Mouse (Mus musculus) effector memory CD4-positive, alpha-beta T cell, adult 5 months (primary cell): ENCODE measurements around the gene Olfr1212. TPM values are rescaled to one million over a fixed set of nuclear protein-coding genes. Genes with fewer than 3 reads are reported as not detected.

Experiments
- polyA plus RNA-seq: library from polyadenylated mRNA; unstranded; fragments of 100-300 nt; shearing (Covaris generic); gene quantifications from one replicate; pipeline ENCODE4 v1.2.1, GENCODE M21; 2017

Olfr1212 gene
- not detected for polyA plus RNA-seq

DNA sequence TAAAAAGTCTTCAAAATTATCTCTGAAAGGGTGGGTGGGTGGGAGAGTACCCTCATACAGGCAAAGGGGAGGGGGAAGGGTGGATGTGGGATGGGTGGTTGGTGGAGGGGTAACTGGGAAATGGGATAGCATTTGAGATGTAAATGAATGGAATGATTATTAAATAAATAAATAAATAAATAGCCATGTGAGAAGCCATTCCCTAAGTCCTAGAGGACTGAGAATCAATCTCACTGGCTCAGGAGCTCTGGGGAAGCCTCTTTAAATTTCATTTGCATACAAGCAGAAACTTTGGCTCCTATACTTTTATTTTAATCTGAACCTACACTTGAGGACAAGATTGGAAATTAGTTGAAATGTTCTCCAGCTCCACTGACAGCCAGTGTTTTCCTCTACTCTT lies at the start of gene Olfr1212:
Gene Olfr1212, plus strand, starts transcription at position 301 of the 400 bp plus-strand sequence.

DNA sequence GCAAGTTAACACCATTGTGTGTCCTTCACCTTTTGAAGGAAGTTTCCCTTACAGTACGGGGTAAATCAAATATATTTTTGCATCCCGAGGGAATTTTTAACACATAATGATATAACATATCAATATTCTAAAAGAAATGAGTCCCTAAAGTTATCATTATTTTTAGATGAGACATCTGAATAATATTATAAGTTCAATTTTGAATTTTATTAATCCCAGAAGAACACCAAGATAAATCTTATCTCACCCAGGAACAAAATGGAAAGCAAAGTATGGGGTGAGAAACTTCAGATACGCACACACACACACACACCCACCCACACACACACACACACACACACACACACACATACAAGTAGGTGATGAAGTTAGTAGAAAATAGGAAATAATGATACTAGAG lies 38.7 kb upstream of the Olfr1212 start, which contains the start of gene Olfr1209:
Gene Olfr1209, minus strand, starts transcription at position 101 of the 400 bp plus-strand sequence.

DNA sequence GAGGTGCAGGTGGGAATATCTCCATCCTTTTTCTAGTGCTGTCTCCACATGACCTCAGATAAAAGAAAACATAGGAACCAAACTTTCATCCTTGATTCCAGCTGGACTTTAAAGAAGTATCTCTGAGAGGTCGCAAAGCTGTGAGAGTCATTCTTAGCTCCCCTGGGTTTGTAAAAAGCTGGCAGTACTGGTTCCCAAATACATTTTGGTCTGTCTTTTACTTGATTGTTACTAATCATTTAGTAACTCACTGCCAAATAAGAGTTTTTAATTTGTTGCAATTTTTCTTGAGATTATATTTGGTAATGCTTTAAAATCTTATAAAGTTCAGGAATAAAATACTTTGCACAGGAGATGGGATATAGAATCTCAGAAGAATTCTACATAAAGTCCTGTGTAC lies 15.8 kb upstream of the Olfr1212 start, which contains the start of gene Olfr1211:
Gene Olfr1211, minus strand, starts transcription at position 101 of the 400 bp plus-strand sequence.

DNA sequence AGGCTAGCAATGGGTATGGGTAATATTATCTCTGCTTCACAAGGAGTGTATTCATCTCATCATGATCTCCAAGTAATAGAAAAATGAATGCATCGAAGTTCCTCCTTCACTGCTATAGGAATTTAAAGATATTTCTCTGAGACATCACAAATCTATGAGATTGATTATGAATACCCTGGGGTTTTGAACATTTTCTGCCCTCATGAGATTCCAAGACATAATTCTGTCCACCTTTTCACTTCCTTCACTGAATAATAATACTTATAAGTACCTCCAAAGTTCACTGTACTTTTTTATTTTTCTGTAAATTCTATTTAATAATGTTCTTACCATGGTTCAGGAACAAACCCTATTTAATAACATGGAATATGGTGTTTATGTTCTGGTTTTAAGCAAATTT lies 26.4 kb downstream of the Olfr1212 start, which contains the start of gene Gm13762:
Gene Gm13762, minus strand, starts transcription at position 101 of the 400 bp plus-strand sequence.

DNA sequence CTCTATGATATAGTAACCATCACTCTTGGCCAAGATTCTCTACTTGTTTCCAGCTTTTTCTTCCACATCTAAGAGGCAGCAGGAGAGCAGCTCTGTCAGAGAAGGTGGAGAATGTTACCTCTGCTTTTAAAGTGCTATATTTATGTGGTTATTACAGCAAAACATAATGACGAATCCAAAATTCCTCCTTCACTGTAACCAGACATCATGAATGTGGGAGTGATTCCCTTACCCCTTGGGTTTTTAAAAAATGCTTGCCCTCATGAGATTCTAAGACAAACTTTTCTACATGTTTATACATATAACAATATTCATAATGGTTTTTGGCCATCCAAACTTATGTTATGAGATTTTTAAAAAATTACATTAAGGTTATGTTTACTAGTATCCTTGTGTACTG lies 38.8 kb downstream of the Olfr1212 start, which contains the start of gene Olfr1214:
Gene Olfr1214, minus strand, starts transcription at position 101 of the 400 bp plus-strand sequence.

DNA sequence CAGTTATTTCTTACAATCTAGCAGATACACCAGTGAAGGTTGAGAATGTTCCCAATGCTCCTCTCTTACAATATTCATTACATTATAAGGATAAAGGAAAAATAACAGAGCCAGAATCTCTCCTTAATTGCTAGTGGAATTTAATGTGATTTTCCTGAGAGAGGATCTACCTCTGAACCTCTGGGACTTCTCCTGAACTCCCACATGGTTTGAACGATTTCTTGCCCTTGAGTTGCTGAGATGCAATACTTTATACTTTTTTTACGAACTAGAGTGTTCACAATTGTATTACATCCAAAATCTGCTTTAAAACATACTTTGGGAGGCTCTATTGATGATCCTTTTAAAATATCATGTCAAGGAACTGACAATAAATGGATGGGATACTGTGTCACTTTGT lies 53.1 kb downstream of the Olfr1212 start, which contains the start of gene Olfr1215:
Gene Olfr1215, minus strand, starts transcription at position 101 of the 400 bp plus-strand sequence.

Other genes with a start within 250 kb of the Olfr1212 start
- gene Olfr1196, start 249.4 kb upstream of the Olfr1212 start, polyA plus RNA-seq, result not detected
- gene Olfr1197, start 221.6 kb upstream of the Olfr1212 start, polyA plus RNA-seq, result not detected
- gene Olfr1198, start 202.6 kb upstream of the Olfr1212 start, polyA plus RNA-seq, result not detected
- gene Olfr1199, start 193.5 kb upstream of the Olfr1212 start, polyA plus RNA-seq, result not detected
- not detected for gene Olfr1200, start 183.5 kb upstream of the Olfr1212 start, polyA plus RNA-seq
- gene Olfr1201, start 160.9 kb upstream of the Olfr1212 start, polyA plus RNA-seq, result not detected
- gene Olfr1202, start 139.5 kb upstream of the Olfr1212 start, polyA plus RNA-seq, result 0.19 TPM
- not detected for gene Olfr1205, start 124.2 kb upstream of the Olfr1212 start, polyA plus RNA-seq
- gene Olfr1204, start 104.7 kb upstream of the Olfr1212 start, polyA plus RNA-seq, result not detected
- gene Olfr1206, start 90.7 kb upstream of the Olfr1212 start, polyA plus RNA-seq, result 0.24 TPM
- not detected for gene Olfr1208, start 51.7 kb upstream of the Olfr1212 start, polyA plus RNA-seq
- gene Olfr1209, start 38.8 kb upstream of the Olfr1212 start, polyA plus RNA-seq, result not detected
- not detected for gene Olfr1211, start 15.9 kb upstream of the Olfr1212 start, polyA plus RNA-seq
- not detected for gene Gm13762, start 26.3 kb downstream of the Olfr1212 start, polyA plus RNA-seq
- gene Olfr1214, start 38.7 kb downstream of the Olfr1212 start, polyA plus RNA-seq, result not detected
- gene Olfr1215, start 53.0 kb downstream of the Olfr1212 start, polyA plus RNA-seq, result 0.19 TPM
- not detected for gene Olfr1216, start 64.4 kb downstream of the Olfr1212 start, polyA plus RNA-seq
- gene Olfr1217, start 78.1 kb downstream of the Olfr1212 start, polyA plus RNA-seq, result not detected
- not detected for gene Olfr1218, start 107.2 kb downstream of the Olfr1212 start, polyA plus RNA-seq
- gene Olfr1219, start 129.5 kb downstream of the Olfr1212 start, polyA plus RNA-seq, result not detected
- 0.09 TPM for gene Olfr1220, start 152.9 kb downstream of the Olfr1212 start, polyA plus RNA-seq
- gene Olfr1221, start 163.3 kb downstream of the Olfr1212 start, polyA plus RNA-seq, result not detected
- gene Olfr1222, start 179.1 kb downstream of the Olfr1212 start, polyA plus RNA-seq, result not detected
- gene Olfr1223, start 197.6 kb downstream of the Olfr1212 start, polyA plus RNA-seq, result not detected
- not detected for gene Olfr1224-ps1, start 210.1 kb downstream of the Olfr1212 start, polyA plus RNA-seq
- gene Olfr1225, start 220.7 kb downstream of the Olfr1212 start, polyA plus RNA-seq, result not detected
- gene Olfr1226, start 246.1 kb downstream of the Olfr1212 start, polyA plus RNA-seq, result not detected